In the genomic region with DNA sequence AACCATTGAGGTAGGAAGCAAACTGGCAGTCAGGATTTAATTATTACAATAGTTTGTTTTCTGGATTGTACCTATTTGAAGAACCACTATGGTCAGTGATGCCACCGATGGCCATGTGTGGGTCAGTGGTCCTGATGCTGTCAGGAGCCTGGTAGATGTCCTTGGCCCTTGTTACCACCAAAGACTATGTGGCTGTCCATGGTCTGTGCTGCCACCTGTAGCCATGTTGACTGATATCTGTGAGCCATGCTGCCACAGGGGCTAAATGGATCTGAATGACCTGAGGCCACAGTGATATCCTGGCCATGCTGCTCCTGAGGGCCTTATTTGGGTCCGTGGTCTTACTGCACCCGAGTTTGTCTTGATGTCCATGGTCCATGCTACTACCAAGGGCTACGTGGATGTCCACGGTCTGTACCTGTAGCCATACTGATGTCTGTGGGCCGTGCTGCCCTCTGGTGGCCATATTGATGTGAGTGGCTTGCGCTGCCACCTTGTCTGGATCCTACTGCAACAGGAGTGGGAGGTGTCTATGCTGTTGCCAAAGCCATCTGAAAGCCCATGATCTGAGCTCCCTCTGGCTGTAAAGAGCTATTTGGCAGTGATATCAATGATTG, we compare ENCODE assay signal across 10 mouse cellular contexts. TPM values are rescaled to one million over a fixed set of nuclear protein-coding genes. Genes with fewer than 3 reads are reported as not detected.
A peak's percentile ranks its signal among the peaks of the same experiment; 100 is the strongest.
DNase-seq lines count a peak whose midpoint lies in the region; ATAC-seq and TF ChIP-seq lines count a peak whose summit lies in the region.
"Had no signal": no experiment of that assay in that cellular context is flagged by ENCODE, and none has a peak within 500 bp of the region (broad histone marks: within the 10 kb centered on the region; RNA-seq: fewer than 3 reads in every experiment).

No protein-coding gene starts in this region.

- no peak overlapping the region for H3K4me2 ChIP-seq in kidney, embryonic 14.5 days (replicated peaks; ENCODE audit: low read depth, low read length)
- H3K4me2 ChIP-seq in hindbrain, embryonic 14.5 days (replicated peaks) = no peak overlapping the region
- H3K4me2 ChIP-seq: embryonic facial prominence, embryonic 15.5 days; limb, embryonic 15.5 days had no signal

- H3K36me3 ChIP-seq in kidney, embryonic 14.5 days (ENCODE audit: control insufficient read depth, insufficient read depth, low read length) = no peaks in the 10 kb centered on the region
- H3K36me3 ChIP-seq in hindbrain, embryonic 14.5 days (replicated peaks; ENCODE audit: control insufficient read depth, insufficient read depth) = no peaks in the 10 kb centered on the region
- H3K36me3 ChIP-seq: embryonic facial prominence, embryonic 15.5 days; limb, embryonic 15.5 days had no signal

- H3K4me3 ChIP-seq in kidney, embryonic 14.5 days (ENCODE audit: low read length) = no peak overlapping the region
- H3K4me3 ChIP-seq in hindbrain, embryonic 14.5 days (replicated peaks; ENCODE audit: low read length) = no peak overlapping the region
- H3K4me3 ChIP-seq: embryonic facial prominence, embryonic 15.5 days; limb, embryonic 15.5 days had no signal

- 36% methylated on average over 7 of the region's 7 CpGs for WGBS in kidney, embryonic 14.5 days
- 41% methylated on average over 7 of the region's 7 CpGs for WGBS in hindbrain, embryonic 14.5 days

- no peaks in the 10 kb centered on the region for H3K4me1 ChIP-seq in kidney, embryonic 14.5 days (ENCODE audit: control insufficient read depth, insufficient read depth, low read length)
- no peaks in the 10 kb centered on the region for H3K4me1 ChIP-seq in hindbrain, embryonic 14.5 days (replicated peaks; ENCODE audit: control insufficient read depth, insufficient read depth, low read length)
- H3K4me1 ChIP-seq: embryonic facial prominence, embryonic 15.5 days; limb, embryonic 15.5 days had no signal

- CTCF ChIA-PET in Patski (lab: Charles Lee) = no interaction called here

- peaks cover 28% of the 10 kb centered on the region for H3K27me3 ChIP-seq in kidney, embryonic 14.5 days (ENCODE audit: control insufficient read depth, insufficient read depth, low read length)
- H3K27me3 ChIP-seq in Patski = peaks cover 18% of the 10 kb centered on the region
- peaks cover 38% of the 10 kb centered on the region for H3K27me3 ChIP-seq in hindbrain, embryonic 14.5 days (ENCODE audit: control insufficient read depth, insufficient read depth, low read length)

- DNase-seq in kidney, adult 11 months = peak; percentile 38
- no peak for DNase-seq in Patski (ENCODE audit: low read depth, low spot score)
- peak; percentile 65 to 68 for DNase-seq in cerebellum, postnatal 36 days
- DNase-seq in hindbrain, embryonic 14.5 days (ENCODE audit: low spot score) = no peak
- DNase-seq in liver = peak; percentile 60
- DNase-seq in natural killer cell, adult 2 months (ENCODE audit: low spot score in 2 of 2) = peak; percentile 30 to 61
- no peak for DNase-seq in Muller cell, postnatal 12 days (ENCODE audit: inconsistent ontology term)

- POLR2A ChIA-PET in Patski (lab: Charles Lee) = no interaction called here

- in situ Hi-C loops in Patski (cut with MboI; ENCODE audit: low pct_unique_long_range_greater_than_20kb) = loop anchor here (10.0 kb wide), 2 partner anchors 151 to 261 kb away; no protein-coding TSS in a partner anchor

- no peaks in the 10 kb centered on the region for H3K9me3 ChIP-seq in kidney, embryonic 14.5 days (ENCODE audit: control insufficient read depth, low read length)
- no peaks in the 10 kb centered on the region for H3K9me3 ChIP-seq in hindbrain, embryonic 14.5 days (ENCODE audit: control insufficient read depth, low read length)
- H3K9me3 ChIP-seq: embryonic facial prominence, embryonic 15.5 days; limb, embryonic 15.5 days had no signal

- no peak overlapping the region for H3K9ac ChIP-seq in kidney, embryonic 14.5 days (ENCODE audit: low read depth, low read length)
- no peak overlapping the region for H3K9ac ChIP-seq in hindbrain, embryonic 14.5 days
- H3K9ac ChIP-seq: embryonic facial prominence, embryonic 15.5 days; limb, embryonic 15.5 days had no signal

- peak; percentile 52 for TF ChIP-seq CTCF in Patski (IDR thresholded peaks at IDR 0.05)

- no peak for ATAC-seq in kidney, embryonic 14.5 days (ENCODE audit: low FRiP score, low TSS enrichment)
- no peak for ATAC-seq in Patski
- ATAC-seq in hindbrain, embryonic 14.5 days (ENCODE audit: low FRiP score) = peak; percentile 64; the same call in 1 of the 2 replicates

- no peak overlapping the region for H3K27ac ChIP-seq in kidney, embryonic 14.5 days (ENCODE audit: low read depth, low read length)
- no peak overlapping the region for H3K27ac ChIP-seq in hindbrain, embryonic 14.5 days
- H3K27ac ChIP-seq: embryonic facial prominence, embryonic 15.5 days; limb, embryonic 15.5 days had no signal

RNA-seq across cellular contexts. Expression of gene Prdm13, which starts 10.0 kb away (rescaled TPM):
- not detected in 2 replicates for polyA plus RNA-seq in kidney, embryonic 14.5 days (2014; fragmentation: Nextera tagmentation; extraction: Ambion mirVana)
- polyA plus RNA-seq in Patski (2021) = not detected
- 0.40 and 0.64 TPM in 2 replicates for polyA plus RNA-seq in hindbrain, embryonic 14.5 days (2014; fragmentation: Nextera tagmentation; extraction: Ambion mirVana)
- polyA plus RNA-seq: embryonic facial prominence, embryonic 15.5 days; limb, embryonic 15.5 days had no signal

RNA-seq across cellular contexts. Expression of gene Ccnc, which starts 31.8 kb away (rescaled TPM):
- polyA plus RNA-seq in kidney, embryonic 14.5 days (2014; fragmentation: Nextera tagmentation; extraction: Ambion mirVana) = 48.4 and 48.9 TPM in 2 replicates
- polyA plus RNA-seq in Patski (2021) = 15.8 TPM
- polyA plus RNA-seq in hindbrain, embryonic 14.5 days (2014; fragmentation: Nextera tagmentation; extraction: Ambion mirVana) = 71.7 and 73.7 TPM in 2 replicates

Comparison
In these comparisons a context has a peak if more than half of its experiments do, and no peak if none do; other contexts are left out.
1. DNase-seq: peak in kidney, adult 11 months (single experiment), cerebellum, postnatal 36 days (2 of 2), liver (single experiment) and natural killer cell, adult 2 months (2 of 2); none in Patski (single experiment), hindbrain, embryonic 14.5 days (single experiment) and Muller cell, postnatal 12 days (single experiment).